Mouse (Mus musculus): Measurements from ENCODE around the gene Tmem189.

The Tmem189 gene

GRCm38 (mm10) chr2:167680657-167681056 is 9.0 kb downstream of the Tmem189 start:
- DNase-seq (ENCODE audit: low spot score in 2 of 2), result no peak

- DNase-seq (ENCODE audit: low spot score in 2 of 2), result peak; percentile 67 to 85
These were observed 9.7 kb downstream of the Tmem189 start for GRCm38 (mm10) chr2:167679902-167680430.

DNA sequence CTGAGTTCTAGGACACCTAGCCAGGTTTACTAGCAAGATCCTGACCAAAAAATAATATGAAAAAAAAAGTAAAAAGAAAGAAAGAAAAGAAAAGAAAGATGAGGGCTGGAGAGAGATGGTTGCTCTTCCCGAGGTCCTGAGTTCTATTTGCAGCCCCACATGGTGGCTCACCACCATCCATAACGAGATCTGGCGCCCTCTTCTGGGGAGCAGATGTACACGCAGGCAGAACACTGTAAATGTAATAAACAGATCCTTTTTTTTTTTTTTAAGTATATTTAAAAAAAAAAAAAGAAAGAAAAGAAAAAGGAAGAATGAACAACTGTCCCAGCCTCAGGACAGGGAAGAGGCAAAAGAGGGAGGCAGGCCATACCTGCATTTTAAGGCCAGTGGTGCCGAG is 11.0 kb downstream of the Tmem189 start:
- DNase-seq (ENCODE audit: low spot score in 2 of 2), result no peak

DNA sequence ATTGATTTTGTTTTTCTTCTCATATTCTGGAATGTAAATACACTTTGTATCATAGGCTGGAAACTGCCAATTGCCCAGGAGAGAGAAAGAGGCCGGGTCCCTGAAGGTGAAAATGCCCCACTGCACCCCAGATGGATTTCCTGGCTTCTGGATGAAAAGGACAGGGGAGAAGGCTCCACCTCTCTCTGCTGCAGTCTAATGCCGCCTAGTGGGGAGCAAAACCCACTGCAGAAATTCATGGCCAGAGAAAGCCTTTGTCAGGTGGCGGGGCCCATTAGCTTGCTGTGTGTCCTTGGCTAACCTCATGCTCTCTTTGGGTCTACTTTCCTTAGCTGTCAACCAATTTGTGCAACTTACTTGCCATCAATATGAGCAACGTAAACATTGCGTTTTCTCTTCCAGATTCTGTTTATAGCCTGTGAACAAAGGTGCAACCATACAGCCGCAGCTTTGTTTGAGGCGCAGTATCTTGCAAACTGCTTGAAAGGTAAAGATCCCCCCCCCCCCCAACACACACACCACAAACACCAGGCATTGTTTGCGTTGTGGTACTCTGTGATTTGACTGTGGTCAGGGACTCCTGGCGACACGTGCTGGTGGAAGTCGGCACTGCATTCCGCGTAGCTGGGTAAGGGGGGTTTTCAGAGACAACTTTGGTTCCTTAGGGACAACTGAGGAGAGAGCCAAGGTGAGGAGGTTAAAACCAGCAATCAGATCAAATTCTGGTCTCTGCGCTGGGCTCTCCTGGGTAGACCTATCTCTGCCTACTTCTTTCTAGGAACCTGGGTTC is 14.3 kb downstream of the Tmem189 start:
- no peak for DNase-seq (ENCODE audit: low spot score in 2 of 2)

DNA sequence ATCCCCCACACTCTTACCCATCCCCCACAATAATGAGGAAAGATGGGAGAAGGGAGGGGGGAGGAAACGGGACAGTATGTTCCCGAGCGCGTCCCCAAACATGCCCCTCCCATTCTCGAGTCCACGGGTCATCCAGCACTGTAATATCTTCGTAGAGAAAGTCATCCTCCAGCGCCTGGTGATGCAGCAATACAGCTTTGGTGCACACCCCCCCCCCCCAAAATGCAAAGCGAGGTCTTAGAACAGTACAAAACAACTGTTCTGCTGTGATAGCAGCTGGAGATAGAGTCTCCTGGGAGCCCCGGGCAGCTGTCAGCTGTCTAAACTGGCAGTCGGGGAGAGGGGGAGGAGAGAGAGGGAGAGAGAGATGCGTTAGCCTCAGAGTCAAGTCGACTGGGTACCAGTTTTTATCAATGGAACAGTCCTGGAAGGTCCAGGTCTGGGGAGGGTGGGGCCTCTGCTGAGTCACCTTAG is 17.4 kb downstream of the Tmem189 start:
- no peak for DNase-seq (ENCODE audit: low spot score in 2 of 2)

- DNase-seq (ENCODE audit: low spot score in 2 of 2), result no peak
These were observed 18.5 kb downstream of the Tmem189 start for GRCm38 (mm10) chr2:167671101-167671633.

- DNase-seq (ENCODE audit: low spot score in 2 of 2), result no peak
These were observed 20.2 kb downstream of the Tmem189 start for GRCm38 (mm10) chr2:167669398-167669797.

GRCm38 (mm10) chr2:167668426-167668825 is 21.2 kb downstream of the Tmem189 start:
- DNase-seq (ENCODE audit: low spot score in 2 of 2), result no peak

- no peak for DNase-seq (ENCODE audit: low spot score in 2 of 2)
These were observed 23.5 kb downstream of the Tmem189 start for GRCm38 (mm10) chr2:167665972-167666713.

DNA sequence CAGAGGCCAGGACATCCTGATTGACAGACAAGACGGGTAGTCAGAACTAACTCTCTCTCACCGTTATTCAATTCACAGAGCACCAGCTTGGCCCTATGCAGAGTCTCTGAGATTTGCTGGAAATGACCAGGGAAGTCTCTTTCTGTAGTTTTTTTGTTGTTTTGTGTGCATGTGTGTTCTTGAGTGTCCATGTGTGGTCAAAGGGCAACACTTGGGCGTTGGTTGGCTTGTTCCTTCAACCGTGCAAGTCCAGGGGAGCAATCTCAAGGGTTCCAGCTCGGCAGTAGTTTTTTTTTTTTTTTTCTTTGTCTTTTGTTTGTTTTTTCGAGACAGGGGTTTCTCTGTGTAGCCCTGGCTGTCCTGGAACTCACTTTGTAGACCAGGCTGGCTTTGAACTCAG is 26.9 kb downstream of the Tmem189 start:
- no peak for DNase-seq (ENCODE audit: low spot score in 2 of 2)

GRCm38 (mm10) chr2:167661270-167662203 is 28.1 kb downstream of the Tmem189 start, which contains the start of gene Gm20431:
Gm20431 (minus strand) TSS chr2:167661496.
- DNase-seq (ENCODE audit: low spot score in 2 of 2), result peak; percentile 96 to 97

GRCm38 (mm10) chr2:167660611-167660971 is 29.0 kb downstream of the Tmem189 start:
- DNase-seq (ENCODE audit: low spot score in 2 of 2), result no peak

DNA sequence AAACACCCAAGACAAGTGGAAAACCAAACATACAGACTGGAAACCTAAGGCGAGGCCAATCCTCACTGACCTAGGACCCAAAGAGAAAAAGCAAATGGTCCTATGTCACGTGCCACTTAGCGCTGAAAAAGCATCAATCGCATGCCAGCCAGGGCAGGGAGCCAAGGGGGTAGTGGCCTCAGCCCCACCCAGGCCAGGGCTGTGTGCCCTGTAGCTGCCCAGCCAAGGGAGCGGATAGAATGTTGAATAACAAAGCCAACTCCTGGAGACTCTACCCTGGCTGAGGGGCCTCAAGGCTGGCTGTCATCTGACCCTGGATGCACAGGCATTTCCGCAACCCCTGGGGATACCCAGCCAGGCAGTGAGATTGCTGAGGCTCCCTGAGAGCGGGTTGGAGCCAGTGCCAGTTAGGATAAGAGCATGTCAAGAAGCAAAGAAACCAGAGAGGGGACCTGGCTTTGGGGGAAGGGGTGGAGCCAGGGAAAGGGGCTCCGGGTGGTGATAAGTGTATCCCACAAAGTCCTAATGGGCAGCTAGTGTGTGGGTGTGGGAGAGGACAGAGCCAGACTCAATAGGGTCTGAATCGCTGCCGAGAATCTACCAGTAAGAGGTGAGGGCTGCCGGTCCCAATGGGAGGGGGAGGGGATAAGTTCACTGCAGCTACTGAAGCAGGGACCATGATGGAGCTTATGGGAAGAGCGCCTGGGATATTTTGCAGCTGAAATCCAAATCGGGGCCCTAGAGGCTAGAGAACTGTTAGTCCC is 29.6 kb downstream of the Tmem189 start:
- DNase-seq (ENCODE audit: low spot score in 2 of 2), result peak in 1 of 2 experiments; percentile 77

- no peak for DNase-seq (ENCODE audit: low spot score in 2 of 2)
These were observed 30.3 kb downstream of the Tmem189 start for GRCm38 (mm10) chr2:167659177-167659846.

- no peak for DNase-seq (ENCODE audit: low spot score in 2 of 2)
These were observed 30.9 kb downstream of the Tmem189 start for GRCm38 (mm10) chr2:167658712-167659111.

DNA sequence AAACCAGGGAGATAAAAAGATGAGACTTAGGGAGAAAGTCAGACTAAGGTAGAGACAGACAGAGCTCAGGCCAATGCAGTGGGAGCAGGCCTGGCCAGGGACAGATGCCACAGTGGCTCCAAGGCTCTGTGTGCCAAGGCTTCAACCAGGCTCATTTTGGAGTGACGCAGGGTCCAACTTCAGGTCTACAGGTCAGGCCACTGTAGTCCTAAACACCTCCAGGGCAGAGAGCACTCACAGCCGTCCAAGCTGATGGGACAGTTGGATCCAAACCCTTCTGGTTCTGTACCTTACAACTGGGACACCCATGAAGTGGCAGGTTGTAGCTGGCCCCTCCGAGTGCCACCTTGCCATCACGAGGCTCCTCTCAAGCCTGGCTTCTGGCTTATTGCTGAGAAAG is 31.6 kb downstream of the Tmem189 start:
- no peak for DNase-seq (ENCODE audit: low spot score in 2 of 2)

GRCm38 (mm10) chr2:167656629-167657478 is 32.8 kb downstream of the Tmem189 start:
- no peak for DNase-seq (ENCODE audit: low spot score in 2 of 2)

DNA sequence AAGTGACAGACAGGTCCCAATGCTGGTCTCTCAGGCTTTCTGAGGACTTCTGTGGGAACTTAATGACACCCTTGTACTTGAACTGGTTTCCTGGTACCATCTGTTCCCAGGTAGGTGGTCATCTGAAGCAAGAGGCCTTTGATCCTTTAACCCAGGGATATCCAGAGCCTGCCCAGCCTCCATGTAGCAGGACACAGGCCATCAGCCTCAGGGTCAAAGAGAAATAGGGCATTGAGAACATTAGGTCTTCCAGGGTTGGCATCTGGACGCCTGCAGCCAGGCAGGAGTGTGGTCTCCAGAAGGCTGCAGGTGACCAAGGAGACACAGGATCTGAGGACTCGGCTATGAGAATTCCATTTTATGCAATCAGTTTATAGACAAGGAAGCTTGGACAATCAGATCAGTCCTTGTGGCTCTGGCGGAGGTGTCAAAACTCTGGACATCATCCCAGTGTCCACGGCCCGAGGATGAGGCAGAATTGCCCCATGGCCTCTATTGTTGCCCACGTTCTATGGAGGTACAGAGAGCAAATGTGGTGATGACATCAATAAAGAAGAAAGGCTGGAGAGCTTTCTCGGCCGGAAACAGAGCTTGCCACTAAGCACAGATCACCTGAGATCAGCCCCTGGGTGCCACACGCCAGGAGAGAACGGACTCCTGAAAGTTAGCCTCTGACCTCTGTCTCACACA is 34.6 kb downstream of the Tmem189 start:
- no peak for DNase-seq (ENCODE audit: low spot score in 2 of 2)

Measured in urinary bladder, postnatal 4 days (tissue).